Mouse (Mus musculus): ENCODE results near the gene Msl3l2. TPM values are rescaled to one million over a fixed set of nuclear protein-coding genes. Genes with fewer than 3 reads are reported as not detected.

The Msl3l2 gene
- total and polyA plus RNA-seq, 3 experiments = 0.94 to 2.4 (median 1.9) TPM

GRCm38 (mm10) chr10:56096757-56097156 lies 10.0 kb upstream of the Msl3l2 start:
- no peak for DNase-seq
- Histone ChIP-seq H3K27me3 (ENCODE audit: control insufficient read depth, insufficient read depth, low read length) (no peaks in the 10 kb centered on the region), H3K36me3 (ENCODE audit: control insufficient read depth, insufficient read depth, low read length) (no peaks in the 10 kb centered on the region), H3K27ac (no peak overlapping the region), H3K9ac (ENCODE audit: low read depth, low read length) (no peak overlapping the region), H3K4me3 (no peak overlapping the region), H3K4me1 (ENCODE audit: control insufficient read depth, insufficient read depth, low read length) (no peaks in the 10 kb centered on the region), H3K79me2 (replicated peaks; ENCODE audit: control insufficient read depth, insufficient read depth, low read length) (no peaks in the 10 kb centered on the region)
- TF ChIP-seq POLR2A (IDR thresholded peaks at IDR 0.05; ENCODE audit: insufficient read depth, low read depth, low read length) (no peak), CTCF (IDR thresholded peaks at IDR 0.05) (no peak), EP300 (IDR thresholded peaks at IDR 0.05; ENCODE audit: insufficient read depth, low read depth, low read length) (no peak)
- intact Hi-C loops (cut with DNase I) = no loop called here

GRCm38 (mm10) chr10:56099126-56099525 lies 7.6 kb upstream of the Msl3l2 start:
- no peaks in the 10 kb centered on the region for H3K36me3 ChIP-seq (ENCODE audit: control insufficient read depth, insufficient read depth, low read length)
- TF ChIP-seq EP300 (IDR thresholded peaks at IDR 0.05; ENCODE audit: insufficient read depth, low read depth, low read length) = no peak
- TF ChIP-seq POLR2A (IDR thresholded peaks at IDR 0.05; ENCODE audit: insufficient read depth, low read depth, low read length) = no peak
- no peak for TF ChIP-seq CTCF (IDR thresholded peaks at IDR 0.05)
- 87% methylated on average over 3 of the region's 3 CpGs for WGBS
- no peak for DNase-seq
- H3K9ac ChIP-seq (ENCODE audit: low read depth, low read length) = no peak overlapping the region
- no peak overlapping the region for H3K4me3 ChIP-seq
- no peaks in the 10 kb centered on the region for H3K79me2 ChIP-seq (replicated peaks; ENCODE audit: control insufficient read depth, insufficient read depth, low read length)
- H3K27me3 ChIP-seq (ENCODE audit: control insufficient read depth, insufficient read depth, low read length) = no peaks in the 10 kb centered on the region
- intact Hi-C loops (cut with DNase I) = no loop called here
- no peaks in the 10 kb centered on the region for H3K4me1 ChIP-seq (ENCODE audit: control insufficient read depth, insufficient read depth, low read length)
- H3K27ac ChIP-seq = no peak overlapping the region

- 86% methylated on average over 3 of the region's 3 CpGs for WGBS
- Histone ChIP-seq H3K27ac (no peak overlapping the region), H3K9ac (ENCODE audit: low read depth, low read length) (no peak overlapping the region), H3K36me3 (ENCODE audit: control insufficient read depth, insufficient read depth, low read length) (no peaks in the 10 kb centered on the region), H3K27me3 (ENCODE audit: control insufficient read depth, insufficient read depth, low read length) (no peaks in the 10 kb centered on the region), H3K4me3 (no peak overlapping the region), H3K4me1 (ENCODE audit: control insufficient read depth, insufficient read depth, low read length) (no peaks in the 10 kb centered on the region), H3K79me2 (replicated peaks; ENCODE audit: control insufficient read depth, insufficient read depth, low read length) (no peaks in the 10 kb centered on the region)
- intact Hi-C loops (cut with DNase I) = no loop called here
- DNase-seq = no peak
- TF ChIP-seq POLR2A (IDR thresholded peaks at IDR 0.05; ENCODE audit: insufficient read depth, low read depth, low read length) = no peak
- TF ChIP-seq CTCF (IDR thresholded peaks at IDR 0.05) = no peak
- no peak for TF ChIP-seq EP300 (IDR thresholded peaks at IDR 0.05; ENCODE audit: insufficient read depth, low read depth, low read length)
These were observed 6.9 kb upstream of the Msl3l2 start for GRCm38 (mm10) chr10:56099641-56100310.

- Histone ChIP-seq H3K27ac (peak overlapping the region; percentile 72), H3K27me3 (ENCODE audit: control insufficient read depth, insufficient read depth, low read length) (no peaks in the 10 kb centered on the region), H3K36me3 (ENCODE audit: control insufficient read depth, insufficient read depth, low read length) (no peaks in the 10 kb centered on the region), H3K9ac (ENCODE audit: low read depth, low read length) (peak overlapping the region; percentile 74), H3K4me3 (peak overlapping the region; percentile 62), H3K4me1 (ENCODE audit: control insufficient read depth, insufficient read depth, low read length) (no peaks in the 10 kb centered on the region), H3K79me2 (replicated peaks; ENCODE audit: control insufficient read depth, insufficient read depth, low read length) (no peaks in the 10 kb centered on the region)
- no peak for DNase-seq
- intact Hi-C loops (cut with DNase I) = loop anchor here (1.0 to 2.0 kb wide), 2 partner anchors 121 to 234 kb away; partner anchors contain the start of gene Tbc1d32
- 14% methylated on average over 1 of the region's 1 CpGs for WGBS
- TF ChIP-seq EP300 (IDR thresholded peaks at IDR 0.05; ENCODE audit: insufficient read depth, low read depth, low read length) = no peak
- no peak for TF ChIP-seq POLR2A (IDR thresholded peaks at IDR 0.05; ENCODE audit: insufficient read depth, low read depth, low read length)
- no peak for TF ChIP-seq CTCF (IDR thresholded peaks at IDR 0.05)
These were observed 248 bp downstream of the Msl3l2 start for GRCm38 (mm10) chr10:56106996-56107334.

GRCm38 (mm10) chr10:56114951-56115635 lies 8.4 kb downstream of the Msl3l2 start:
- DNase-seq = peak; percentile 71 to 78
- Histone ChIP-seq H3K9ac (ENCODE audit: low read depth, low read length) (peak overlapping the region; percentile 64), H3K79me2 (replicated peaks; ENCODE audit: control insufficient read depth, insufficient read depth, low read length) (no peaks in the 10 kb centered on the region), H3K4me1 (ENCODE audit: control insufficient read depth, insufficient read depth, low read length) (no peaks in the 10 kb centered on the region), H3K4me3 (peak overlapping the region; percentile 66), H3K27me3 (ENCODE audit: control insufficient read depth, insufficient read depth, low read length) (no peaks in the 10 kb centered on the region), H3K36me3 (ENCODE audit: control insufficient read depth, insufficient read depth, low read length) (no peaks in the 10 kb centered on the region), H3K27ac (peak overlapping the region; percentile 16; the same call in 1 of the 2 replicates)
- intact Hi-C loops (cut with DNase I) = no loop called here
- peak; percentile 30 for TF ChIP-seq CTCF (IDR thresholded peaks at IDR 0.05)
- no peak for TF ChIP-seq EP300 (IDR thresholded peaks at IDR 0.05; ENCODE audit: insufficient read depth, low read depth, low read length)
- WGBS = 4% methylated on average over 50 of the region's 50 CpGs

GRCm38 (mm10) chr10:56115636-56116180 lies 9.0 kb downstream of the Msl3l2 start:
- Histone ChIP-seq H3K9ac (ENCODE audit: low read depth, low read length) (no peak overlapping the region; the same call in 1 of the 2 replicates), H3K4me1 (ENCODE audit: control insufficient read depth, insufficient read depth, low read length) (no peaks in the 10 kb centered on the region), H3K27ac (no peak overlapping the region), H3K27me3 (ENCODE audit: control insufficient read depth, insufficient read depth, low read length) (no peaks in the 10 kb centered on the region), H3K4me3 (peak overlapping the region; percentile 66), H3K79me2 (replicated peaks; ENCODE audit: control insufficient read depth, insufficient read depth, low read length) (no peaks in the 10 kb centered on the region), H3K36me3 (ENCODE audit: control insufficient read depth, insufficient read depth, low read length) (no peaks in the 10 kb centered on the region)
- intact Hi-C loops (cut with DNase I) = no loop called here
- DNase-seq = no peak
- TF ChIP-seq EP300 (IDR thresholded peaks at IDR 0.05; ENCODE audit: insufficient read depth, low read depth, low read length) (no peak), CTCF (IDR thresholded peaks at IDR 0.05) (no peak), POLR2A (IDR thresholded peaks at IDR 0.05; ENCODE audit: insufficient read depth, low read depth, low read length) (no peak)
- 50% methylated on average over 25 of the region's 27 CpGs for WGBS

All from heart, adult 2 months (tissue).